Mouse (Mus musculus) urinary bladder, adult 18-20 months (tissue): Measurements from ENCODE around the gene Wnk2.

Source experiments
- DNase-seq, 2 experiments: peaks; one replicate each; pipeline ENCODE4 v3.0.0; 2022; ENCODE audit warnings: low spot score in 2 of 2, mixed read lengths in 2 of 2

The Wnk2 gene

DNA sequence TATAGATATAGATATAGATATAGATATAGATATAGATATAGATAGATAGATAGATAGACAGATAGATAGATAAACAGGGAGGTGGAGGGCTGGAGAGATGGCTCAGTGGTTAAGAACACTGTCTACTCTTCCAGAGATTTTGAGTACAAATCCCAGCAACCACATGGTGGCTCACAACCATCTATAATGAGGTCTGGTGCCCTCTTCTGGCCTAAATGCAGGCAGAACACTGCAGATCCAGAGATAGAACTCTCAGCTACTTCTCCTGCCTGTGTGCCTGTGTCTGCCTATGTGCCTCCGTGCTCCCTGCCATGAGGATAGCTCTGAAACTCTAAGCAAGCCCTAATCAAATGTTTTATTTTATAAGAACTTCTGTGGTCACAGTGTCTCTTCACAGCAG, 100.4 kb downstream of the Wnk2 start:
- DNase-seq: no peak

DNA sequence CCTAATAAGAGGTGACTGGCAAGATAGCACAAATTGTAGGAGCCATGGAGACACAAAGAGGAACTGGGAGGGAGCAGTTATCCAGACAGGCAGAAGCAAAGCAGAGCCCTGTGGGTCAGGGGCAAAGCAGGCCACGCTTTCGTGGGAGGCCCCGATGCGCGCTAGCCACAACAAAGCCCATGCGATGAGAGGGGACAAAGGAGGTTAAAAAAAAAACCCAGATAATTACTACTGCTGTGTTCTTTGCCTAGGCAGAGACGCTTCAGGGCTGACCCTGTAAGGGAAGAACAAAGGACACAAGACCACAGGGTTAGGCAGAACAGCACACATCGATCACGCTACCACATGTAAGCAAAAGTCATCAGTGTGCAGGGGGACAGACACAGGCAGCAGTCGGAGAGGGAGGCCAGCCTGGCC, 103.7 kb downstream of the Wnk2 start:
- no peak for DNase-seq

DNA sequence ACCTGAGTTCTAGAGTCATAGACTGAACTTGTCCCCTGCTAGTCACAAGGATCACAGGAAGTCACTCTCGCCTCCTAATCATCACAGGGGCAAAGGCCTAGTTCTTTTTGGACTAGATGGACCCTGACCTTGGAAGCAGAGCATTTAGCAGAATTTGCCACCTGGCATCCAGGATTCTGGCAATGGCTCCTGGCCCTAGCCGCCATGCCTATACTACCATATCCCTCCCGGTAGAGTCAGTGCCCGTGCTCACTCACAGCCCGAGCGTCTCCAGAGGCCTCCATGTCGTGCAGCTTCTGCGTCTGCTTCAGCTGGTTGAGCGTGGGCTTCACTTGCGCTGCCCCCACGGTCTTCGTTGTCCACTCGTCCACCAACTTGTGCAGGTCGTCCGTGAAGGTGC, 105.4 kb downstream of the Wnk2 start:
- no peak for DNase-seq

DNA sequence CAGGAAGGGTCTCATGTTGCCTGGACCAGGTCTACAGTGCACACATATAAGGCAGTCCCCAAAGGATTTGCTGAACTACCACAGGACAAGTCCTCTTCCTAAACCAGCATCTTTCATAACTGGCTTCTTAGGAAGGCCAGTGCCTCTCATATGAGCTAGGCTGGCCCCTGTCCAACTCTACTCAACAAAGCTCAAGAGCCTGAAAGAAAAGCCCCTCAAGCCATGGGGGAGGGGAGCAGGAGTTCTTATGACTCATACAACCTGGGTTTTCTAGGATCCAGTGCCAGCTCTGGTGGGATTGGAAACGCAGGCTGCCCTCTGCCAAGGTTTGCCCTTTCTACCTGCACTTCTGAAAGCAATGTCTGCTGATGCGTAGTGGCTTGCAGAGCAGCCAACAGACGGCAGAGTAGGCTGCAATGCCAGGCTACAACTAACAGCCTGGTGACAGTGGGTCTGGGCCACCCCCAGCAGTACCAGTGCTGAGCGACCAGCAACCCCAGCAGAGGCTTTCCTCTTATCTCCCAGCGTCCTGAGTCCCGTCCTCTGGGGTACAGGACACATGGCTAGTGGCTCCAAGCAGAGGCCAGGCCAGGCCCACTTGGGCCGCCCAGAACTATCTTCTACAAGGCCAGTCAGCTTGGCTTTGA, 110.8 kb downstream of the Wnk2 start:
- no peak for DNase-seq

GRCm38 (mm10) chr13:49036436-49036835, 111.4 kb downstream of the Wnk2 start:
- no peak for DNase-seq

- DNase-seq: no peak
These were observed 116.8 kb downstream of the Wnk2 start for GRCm38 (mm10) chr13:49031029-49031428.

GRCm38 (mm10) chr13:49028757-49029539, 118.9 kb downstream of the Wnk2 start:
- no peak for DNase-seq

GRCm38 (mm10) chr13:49027057-49027456, 120.8 kb downstream of the Wnk2 start:
- DNase-seq: no peak

DNA sequence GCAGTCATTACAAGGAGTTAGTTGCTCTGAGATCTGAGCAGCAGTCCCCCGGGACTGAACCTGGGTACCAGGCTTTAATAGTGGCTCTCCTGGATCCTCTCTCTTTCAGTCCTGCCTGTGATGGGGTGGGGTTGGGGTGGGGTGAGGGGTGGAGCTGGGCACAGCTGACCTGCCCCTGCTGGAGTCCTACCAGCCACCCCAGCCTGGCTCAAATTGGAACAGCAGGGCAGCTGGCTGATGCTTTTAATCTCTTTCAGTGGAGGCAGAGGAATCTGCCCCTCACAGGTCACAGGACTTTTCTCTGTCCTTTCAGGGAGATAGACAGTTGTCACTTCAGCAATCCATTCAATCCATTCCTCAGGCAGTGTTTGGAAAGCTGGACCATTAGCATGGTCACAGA, 122.3 kb downstream of the Wnk2 start:
- DNase-seq: no peak

- no peak for DNase-seq
These were observed 123.1 kb downstream of the Wnk2 start for GRCm38 (mm10) chr13:49024763-49025162.

DNA sequence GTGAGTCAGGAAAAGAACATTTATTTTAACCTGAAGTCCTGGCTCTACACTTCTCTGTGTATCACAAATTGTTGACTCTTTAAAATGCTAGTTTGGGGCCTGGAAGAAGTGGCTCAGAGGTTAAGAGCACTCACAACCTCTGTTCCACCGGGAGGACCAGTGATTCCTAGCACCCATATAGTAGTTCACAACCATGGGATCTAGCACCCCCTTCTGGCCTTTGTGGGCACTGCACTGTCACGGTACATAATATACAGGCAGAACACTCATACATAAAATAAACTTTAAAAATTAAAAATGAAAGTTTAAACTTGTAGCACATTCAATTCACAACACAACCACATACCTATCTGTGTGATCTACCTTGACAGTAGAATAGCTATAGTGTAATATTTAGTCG, 126.1 kb downstream of the Wnk2 start:
- no peak for DNase-seq

GRCm38 (mm10) chr13:49020152-49020551, 127.7 kb downstream of the Wnk2 start:
- no peak for DNase-seq

- no peak for DNase-seq
These were observed 130.4 kb downstream of the Wnk2 start for GRCm38 (mm10) chr13:49017375-49017774.

- peak in 1 of 2 experiments; percentile 34 for DNase-seq
These were observed 131.5 kb downstream of the Wnk2 start for GRCm38 (mm10) chr13:49016311-49016761.

GRCm38 (mm10) chr13:49015366-49016306, 132.2 kb downstream of the Wnk2 start:
- no peak for DNase-seq

- DNase-seq: no peak
These were observed 134.5 kb downstream of the Wnk2 start for GRCm38 (mm10) chr13:49013206-49013794.

GRCm38 (mm10) chr13:49001691-49002090, 146.1 kb downstream of the Wnk2 start:
- DNase-seq: no peak

GRCm38 (mm10) chr13:48998591-48998990, 149.2 kb downstream of the Wnk2 start:
- peak in 1 of 2 experiments; percentile 29 for DNase-seq

- no peak for DNase-seq
These were observed 151.1 kb downstream of the Wnk2 start for GRCm38 (mm10) chr13:48996731-48997130.

GRCm38 (mm10) chr13:48994903-48995302, 152.9 kb downstream of the Wnk2 start:
- DNase-seq: no peak

GRCm38 (mm10) chr13:48992914-48993313, 154.9 kb downstream of the Wnk2 start:
- DNase-seq: no peak

DNA sequence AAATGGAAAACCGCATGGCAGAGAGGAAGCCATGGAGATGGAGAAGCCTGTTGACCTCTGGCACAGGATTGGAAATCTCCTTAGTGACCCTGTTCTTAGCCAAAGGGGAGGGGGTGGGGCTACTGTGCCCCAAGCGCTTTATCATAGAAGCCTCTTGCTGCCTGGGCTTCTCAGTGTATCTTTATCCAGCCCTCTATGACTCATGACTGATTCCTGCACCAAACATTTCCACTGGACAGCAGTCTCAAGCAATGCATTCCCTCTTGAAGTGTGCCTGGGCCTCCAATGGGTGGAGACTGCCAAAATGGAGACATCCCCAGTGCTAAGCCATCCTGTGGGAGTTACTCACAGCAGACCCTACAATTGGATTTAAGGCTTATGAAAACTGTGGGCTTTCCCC, 157.7 kb downstream of the Wnk2 start:
- DNase-seq: no peak
